Mouse (Mus musculus) liver, embryonic 14.5 days (tissue): ENCODE results near the gene Tkt. TPM values are rescaled to one million over a fixed set of nuclear protein-coding genes. Genes with fewer than 3 reads are reported as not detected.

Experiments
- ATAC-seq: fragments of 200-750 bp; cut with Nextera tagmentation; 2 replicates; pipeline ENCODE4 v1.8.0; 2017; ENCODE audit warnings: moderate number of reproducible peaks, mild to moderate bottlenecking, moderate library complexity; ENCODE audit not compliant: insufficient read depth
- DNase-seq, 3 experiments: peaks; one replicate each; pipeline ENCODE4 v3.0.0-alpha.2; 2012 to 2013; ENCODE audit warnings: low read depth in 3 of 3, low spot score in 3 of 3
- H3K27ac ChIP-seq: fragments of 300-500 bp; sonication (generic); 2 replicates; pipeline ENCODE4 v1.5.1; 2014; ENCODE audit warnings: moderate library complexity, mild to moderate bottlenecking, control low read depth, inconsistent platforms
- H3K27me3 ChIP-seq: fragments of 300-500 bp; sonication (generic); 2 replicates; pipeline ENCODE4 v1.6.1; 2014; ENCODE audit warnings: mild to moderate bottlenecking, low read length, moderate library complexity; ENCODE audit not compliant: control insufficient read depth, insufficient read depth
- H3K36me3 ChIP-seq: fragments of 300-500 bp; sonication (generic); replicated peaks from 2 replicates; pipeline ENCODE4 v1.6.1; 2014; ENCODE audit warnings: low read depth; ENCODE audit not compliant: control insufficient read depth, insufficient read depth
- H3K4me1 ChIP-seq, 2 experiments: fragments of 200-500 bp in 1 of 2; fragments of 300-500 bp in 1 of 2; sonication (generic) in 1 of 2; replicated peaks; 2 replicates each; pipeline ENCODE4 v1.6.1; 2012 to 2014; ENCODE audit warnings: antibody characterized with exemption in 1 of 2, inconsistent platforms in 1 of 2, low read length in 1 of 2; ENCODE audit not compliant: control insufficient read depth in 2 of 2, insufficient read depth in 2 of 2
- H3K4me2 ChIP-seq: fragments of 300-500 bp; sonication (generic); 2 replicates; pipeline ENCODE4 v1.6.1; 2014; ENCODE audit warnings: low read depth, mild to moderate bottlenecking, control low read depth, moderate library complexity
- H3K4me3 ChIP-seq, 2 experiments: fragments of 200-500 bp in 1 of 2; fragments of 300-500 bp in 1 of 2; sonication (generic) in 1 of 2; 2 replicates each; pipeline ENCODE4 v1.5.1; 2012 to 2014; ENCODE audit warnings: low read depth in 2 of 2, low read length in 2 of 2, mild to moderate bottlenecking in 2 of 2, control low read depth in 1 of 2, inconsistent platforms in 1 of 2, moderate library complexity in 1 of 2; ENCODE audit not compliant: insufficient read depth in 1 of 2
- H3K9ac ChIP-seq: fragments of 300-500 bp; sonication (generic); replicated peaks from 2 replicates; pipeline ENCODE4 v1.6.1; 2014; ENCODE audit warnings: mild to moderate bottlenecking, control low read depth, moderate library complexity
- H3K9me3 ChIP-seq: fragments of 300-500 bp; sonication (generic); 2 replicates; pipeline ENCODE4 v1.6.1; 2016; ENCODE audit warnings: low read length, mixed read lengths; ENCODE audit not compliant: control insufficient read depth
- CTCF ChIP-seq: IDR thresholded peaks from 2 replicates; pipeline ENCODE4 v1.5.1; 2016; ENCODE audit warnings: antibody characterized with exemption, low read depth, control low read depth
- EP300 ChIP-seq: IDR thresholded peaks from 2 replicates; pipeline ENCODE4 v1.6.1; 2016; ENCODE audit warnings: antibody characterized with exemption, low read depth
- WGBS: fragments of 180-500 bp; shearing (Covaris S2); extraction: QIAGEN DNeasy Blood & Tissue Kit; methylation state at CpG from one replicate; pipeline ENCODE4 v1.1.7; 2014; ENCODE audit not compliant: insufficient replicate concordance; 5-methylcytosine and 5-hydroxymethylcytosine counted together
- polyA plus RNA-seq, 2 experiments: library from polyadenylated mRNA; depleted of rRNA in 1 of 2; stranded (reverse) in 1 of 2; unstranded in 1 of 2; fragments of >200 nt; fragmentation: Nextera tagmentation in 1 of 2; extraction: Ambion mirVana in 1 of 2; gene quantifications; 2 replicates each; pipeline versions ENCODE4 v1.2.1 to v1.2.3; 2012 to 2014

Tkt gene
- polyA plus RNA-seq, 2 experiments = 86.7 to 153 TPM

DNA sequence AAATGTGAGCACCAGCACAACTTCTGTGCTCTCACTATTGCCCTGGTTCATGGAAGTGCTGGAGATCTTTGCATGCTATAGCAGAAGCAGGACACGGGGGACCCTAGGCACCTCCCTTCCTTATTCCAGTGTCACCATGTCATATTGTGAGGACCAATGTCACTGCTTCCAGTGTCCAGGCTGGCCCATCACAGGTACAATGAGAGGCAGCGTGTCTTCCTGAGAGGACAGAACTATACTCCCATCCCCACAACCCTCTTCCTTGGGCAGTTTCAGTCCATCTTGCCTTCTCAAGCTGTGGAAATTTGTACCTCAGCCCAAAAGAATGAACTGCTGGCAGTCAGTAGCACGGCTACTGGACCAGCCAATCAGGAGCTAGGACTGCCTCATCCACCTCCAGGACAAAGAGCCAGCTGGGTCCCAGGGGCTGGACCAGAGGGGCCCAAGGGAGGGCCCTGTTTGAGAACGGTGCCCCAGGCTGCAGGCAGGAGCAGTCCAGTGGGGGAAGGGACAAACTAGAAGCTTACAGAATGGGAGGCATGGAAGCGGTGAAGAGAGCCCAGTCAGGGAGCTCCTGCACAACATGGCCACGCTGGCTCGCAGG is 46.0 kb downstream of the Tkt start:
- TF ChIP-seq EP300 (no peak), CTCF (no peak)
- ATAC-seq = no peak
- 69% methylated on average over 7 of the region's 7 CpGs for WGBS
- H3K4me2 ChIP-seq = no peak overlapping the region
- DNase-seq = no peak
- H3K9me3 ChIP-seq = no peaks in the 10 kb centered on the region
- H3K27ac ChIP-seq = no peak overlapping the region
- H3K27me3 ChIP-seq = no peaks in the 10 kb centered on the region
- no peak overlapping the region for H3K4me3 ChIP-seq
- H3K9ac ChIP-seq = no peak overlapping the region; the same call in 1 of the 2 replicates
- 0 out of 4 replicates have a peak, but pooled peaks cover 0 to 2% of the 10 kb centered on the region in 2 experiments for H3K4me1 ChIP-seq
- H3K36me3 ChIP-seq = no peaks in the 10 kb centered on the region

DNA sequence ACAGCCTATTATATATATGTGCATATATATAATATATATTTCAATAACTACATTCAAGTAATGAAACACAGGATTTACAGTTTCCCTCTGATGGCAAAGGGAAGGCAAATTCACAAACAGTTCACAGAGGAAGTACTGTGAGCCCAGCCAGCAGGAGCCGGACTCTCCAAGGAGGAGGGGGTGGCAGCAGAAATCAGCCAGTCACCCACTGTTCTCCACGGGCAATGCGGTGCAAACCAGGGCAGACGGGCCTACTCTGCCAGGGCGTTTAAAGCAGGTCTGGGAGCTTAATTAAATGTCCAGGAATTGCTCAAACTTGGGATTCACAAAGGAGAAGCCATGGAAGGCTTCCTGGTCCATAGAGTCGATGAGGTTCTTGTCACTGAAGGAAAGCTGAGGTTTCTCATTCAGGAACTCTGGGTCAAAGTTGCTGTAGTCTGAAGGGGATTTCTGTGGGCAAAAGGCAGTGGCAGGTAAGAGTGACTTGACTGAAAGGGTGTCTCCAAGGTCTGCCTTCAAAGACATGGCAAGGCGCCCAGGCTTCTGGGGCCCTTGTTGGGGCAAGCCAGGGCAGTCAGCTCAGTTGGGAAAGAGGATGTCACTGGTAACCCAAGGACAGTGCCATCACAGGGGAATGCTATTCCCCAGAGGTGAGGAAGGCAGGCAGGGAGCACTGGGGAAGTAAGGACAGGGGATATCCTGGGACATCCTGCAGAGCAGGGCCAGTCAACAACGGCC is 47.6 kb downstream of the Tkt start:
- Histone ChIP-seq H3K9ac (no peak overlapping the region), H3K9me3 (no peaks in the 10 kb centered on the region), H3K4me1 (0 out of 4 replicates have a peak, but pooled peaks cover 0 to 2% of the 10 kb centered on the region in 2 experiments), H3K27ac (no peak overlapping the region), H3K4me2 (no peak overlapping the region), H3K36me3 (no peaks in the 10 kb centered on the region), H3K4me3 (no peak overlapping the region), H3K27me3 (no peaks in the 10 kb centered on the region)
- no peak for ATAC-seq
- no peak for TF ChIP-seq CTCF
- no peak for TF ChIP-seq EP300
- WGBS = 70% methylated on average over 8 of the region's 8 CpGs
- no peak for DNase-seq

DNA sequence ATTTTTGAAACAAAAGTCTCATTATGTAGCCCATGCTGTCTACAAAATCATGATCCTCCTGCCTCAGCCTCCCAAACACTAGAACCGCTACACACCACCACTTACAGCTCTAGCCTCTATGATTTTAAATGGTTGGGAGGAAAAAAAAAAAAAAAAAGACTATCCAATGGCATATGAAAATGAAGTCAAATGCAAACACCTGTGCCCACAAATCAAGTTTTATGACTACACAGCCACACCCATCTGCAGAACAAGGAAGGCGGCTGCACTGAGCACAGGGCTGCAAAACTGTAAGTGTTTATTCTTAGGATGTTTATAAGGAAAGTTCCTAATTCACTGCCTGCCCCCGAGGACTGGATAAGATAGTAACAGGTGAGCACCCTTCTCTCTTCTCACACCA is 48.2 kb downstream of the Tkt start:
- Histone ChIP-seq H3K4me3 (no peak overlapping the region), H3K4me2 (no peak overlapping the region), H3K9me3 (no peaks in the 10 kb centered on the region), H3K9ac (no peak overlapping the region), H3K27ac (no peak overlapping the region), H3K27me3 (no peaks in the 10 kb centered on the region), H3K4me1 (0 out of 4 replicates have a peak, but pooled peaks cover 0 to 2% of the 10 kb centered on the region in 2 experiments), H3K36me3 (no peaks in the 10 kb centered on the region)
- 68% methylated on average over 3 of the region's 3 CpGs for WGBS
- ATAC-seq = no peak
- TF ChIP-seq CTCF = no peak
- no peak for TF ChIP-seq EP300
- DNase-seq = no peak

DNA sequence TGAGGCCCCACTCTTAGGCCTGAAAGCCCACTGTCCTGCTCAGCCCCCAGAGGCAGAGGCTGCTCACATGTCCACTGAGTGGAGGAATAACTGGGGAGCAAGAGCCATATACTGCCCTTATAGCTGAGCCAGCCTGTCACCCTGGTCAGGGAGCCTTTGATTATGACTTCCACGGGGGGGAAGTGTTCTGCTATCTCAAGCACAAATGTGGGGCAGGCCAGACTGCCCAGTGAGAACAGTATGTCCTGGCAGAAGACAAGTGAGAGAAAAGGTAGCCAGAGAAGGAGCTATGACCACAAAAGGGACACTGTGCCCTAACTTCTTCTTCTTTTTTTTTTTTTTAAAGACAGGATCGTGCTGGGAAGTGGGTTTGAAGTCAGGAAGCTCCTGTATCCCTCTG is 49.0 kb downstream of the Tkt start:
- H3K9ac ChIP-seq = no peak overlapping the region
- 0 out of 4 replicates have a peak, but pooled peaks cover 0 to 2% of the 10 kb centered on the region in 2 experiments for H3K4me1 ChIP-seq
- H3K36me3 ChIP-seq = no peaks in the 10 kb centered on the region
- TF ChIP-seq EP300 (no peak), CTCF (no peak)
- WGBS = 47% methylated on average over 2 of the region's 2 CpGs
- H3K9me3 ChIP-seq = no peaks in the 10 kb centered on the region
- H3K4me2 ChIP-seq = no peak overlapping the region
- DNase-seq (no peak), ATAC-seq (no peak)
- no peak overlapping the region for H3K4me3 ChIP-seq
- H3K27me3 ChIP-seq = no peaks in the 10 kb centered on the region
- H3K27ac ChIP-seq = no peak overlapping the region

DNA sequence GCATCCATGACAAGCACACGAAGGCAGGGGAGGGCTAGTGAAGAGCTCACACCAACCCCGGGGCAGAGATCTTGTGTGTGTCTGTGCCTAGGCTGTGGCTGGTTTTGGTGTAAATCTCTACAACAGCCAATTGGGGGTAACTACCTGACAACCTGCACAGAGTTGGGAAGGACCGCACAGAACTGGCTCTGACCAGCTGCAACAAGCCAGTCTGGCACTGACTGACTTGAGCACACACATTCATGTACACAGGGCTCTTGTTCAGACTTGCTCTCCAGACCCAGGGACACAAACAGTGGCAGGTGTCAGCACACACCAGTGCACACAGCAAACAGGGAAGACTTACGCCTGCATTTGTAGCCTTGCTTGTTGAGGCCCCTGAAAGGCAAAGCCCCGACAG is 58.7 kb downstream of the Tkt start:
- TF ChIP-seq EP300 = no peak
- no peak for ATAC-seq
- no peak overlapping the region for H3K4me2 ChIP-seq
- H3K27ac ChIP-seq = no peak overlapping the region
- H3K36me3 ChIP-seq = no peaks in the 10 kb centered on the region; the same call in 1 of the 2 replicates
- DNase-seq = no peak
- H3K4me1 ChIP-seq = no peaks in the 10 kb centered on the region
- no peaks in the 10 kb centered on the region for H3K27me3 ChIP-seq
- H3K9me3 ChIP-seq = no peaks in the 10 kb centered on the region
- H3K9ac ChIP-seq = no peak overlapping the region
- WGBS = 76% methylated on average over 5 of the region's 5 CpGs
- no peak overlapping the region for H3K4me3 ChIP-seq
